Mouse (Mus musculus) B cell, adult (primary cell): ENCODE data around the gene Dck. TPM values are rescaled to one million over a fixed set of nuclear protein-coding genes. Genes with fewer than 3 reads are reported as not detected.

ENCODE experiments used
- total RNA-seq: library from RNA; stranded (reverse); gene quantifications from 4 replicates; pipeline ENCODE4 v1.2.4, GENCODE M21; 2023; ENCODE audit not compliant: inconsistent age

Gene Dck
- 27.0 to 29.5 TPM (median 28.2 TPM) in 4 replicates for total RNA-seq

GRCm38 (mm10) chr5:88764987-88765481 lies at the start of gene Dck:
Dck (plus strand) TSS chr5:88764996.

GRCm38 (mm10) chr5:88720116-88721002 lies 44.4 kb upstream of the Dck start, which contains the start of gene Mob1b:
Mob1b (plus strand) TSS chr5:88720855.

Other genes starting within 250 kb of the Dck start
- 115 to 167 TPM (median 137 TPM) in 4 replicates for gene Jchain, start 237.1 kb upstream of the Dck start, total RNA-seq
- 34.1 to 35.3 TPM (median 34.7 TPM) in 4 replicates for gene Utp3, start 210.5 kb upstream of the Dck start, total RNA-seq
- gene Rufy3, start 200.0 kb upstream of the Dck start, total RNA-seq: 24.5 to 32.9 TPM (median 30.3 TPM) in 4 replicates
- gene Grsf1, start 88.8 kb upstream of the Dck start, total RNA-seq: 43.9 to 51.5 TPM (median 44.9 TPM) in 4 replicates
- gene Mob1b, start 44.1 kb upstream of the Dck start, total RNA-seq: 20.5 to 23.3 TPM (median 21.4 TPM) in 4 replicates
- not detected in 4 replicates for gene Slc4a4, start 121.8 kb downstream of the Dck start, total RNA-seq